Comparison of ENCODE assay signal across 10 mouse cellular contexts in the genomic region with DNA sequence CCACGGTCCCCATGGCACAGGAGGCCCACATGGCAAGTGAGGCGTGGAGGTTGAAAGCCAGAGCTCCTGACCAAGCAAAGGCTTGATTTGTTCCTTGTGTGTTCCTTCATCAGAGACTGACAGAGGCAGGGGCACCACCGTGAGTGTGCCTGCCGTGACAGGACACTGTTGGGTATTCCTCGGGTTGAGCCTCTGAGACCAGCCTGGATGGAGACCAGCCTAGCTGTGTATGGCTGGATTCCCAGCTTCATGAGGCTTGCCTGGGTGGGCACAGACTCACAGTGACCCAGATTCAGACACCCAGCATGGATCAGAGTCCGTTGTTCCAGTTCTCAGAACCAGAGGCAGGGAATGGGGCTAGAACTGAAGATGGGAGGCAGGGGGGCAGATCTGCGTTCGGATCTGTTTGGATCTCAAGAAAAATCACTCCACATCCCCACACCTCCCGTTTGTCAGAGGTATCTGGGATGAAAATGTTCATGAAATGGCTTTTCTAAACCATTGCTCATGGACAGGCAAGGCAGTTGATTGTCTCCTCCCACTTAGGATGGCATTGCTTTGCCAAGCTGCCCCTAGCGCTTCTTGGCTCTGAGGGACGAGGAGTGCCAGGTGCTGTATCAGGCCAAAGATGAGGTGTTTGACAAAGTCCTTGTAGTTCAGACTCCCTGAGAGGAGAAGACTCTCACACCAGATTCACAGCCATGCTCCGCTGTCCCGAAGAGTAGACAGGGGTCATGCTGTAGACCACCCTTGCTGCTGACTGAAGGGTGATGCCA. TPM values are rescaled to one million over a fixed set of nuclear protein-coding genes. Genes with fewer than 3 reads are reported as not detected.
A peak's percentile ranks its signal among the peaks of the same experiment; 100 is the strongest.
DNase-seq lines count a peak whose midpoint lies in the region; ATAC-seq and TF ChIP-seq lines count a peak whose summit lies in the region.
"Had no signal": no experiment of that assay in that cellular context is flagged by ENCODE, and none has a peak within 500 bp of the region (broad histone marks: within the 10 kb centered on the region; RNA-seq: fewer than 3 reads in every experiment).

No protein-coding gene starts in this region.

- H3K4me3 ChIP-seq in kidney, postnatal 0 days (replicated peaks; ENCODE audit: low read depth, low read length): no peak overlapping the region
- H3K4me3 ChIP-seq in CH12.LX (replicated peaks in 1 of 3; ENCODE audit: low read depth in 2 of 3, low read length in 2 of 3, poor library complexity in 1 of 3): peak overlapping the region; percentile 21 to 83 (median 80)
- no peak overlapping the region for H3K4me3 ChIP-seq in liver, embryonic 11.5 days (ENCODE audit: low read depth, low read length)

- TF ChIP-seq RAD21 in CH12.LX (IDR thresholded peaks at IDR 0.05; ENCODE audit: low read depth, low read length): no peak

- dilution Hi-C loops in CH12.LX (cut with MboI; ENCODE audit: extremely low pct_ligation_motif_present, extremely low pct_unique_long_range_greater_than_20kb, low sequenced_read_pairs): no loop called here

- no peaks in the 10 kb centered on the region for H3K36me3 ChIP-seq in kidney, postnatal 0 days (ENCODE audit: insufficient read depth, low read length)
- H3K36me3 ChIP-seq in CH12.LX (replicated peaks in 1 of 2; ENCODE audit: control insufficient read depth in 1 of 2, insufficient read depth in 1 of 2, low read length in 1 of 2): peaks cover 0 to 27% of the 10 kb centered on the region in 2 experiments
- H3K36me3 ChIP-seq in liver, embryonic 11.5 days (ENCODE audit: control insufficient read depth, insufficient read depth, low read length): no peaks in the 10 kb centered on the region

- WGBS in kidney, postnatal 0 days: 84% methylated on average over 13 of the region's 13 CpGs
- 78% methylated on average over 13 of the region's 13 CpGs for WGBS in liver, embryonic 11.5 days

- H3K9me3 ChIP-seq in kidney, postnatal 0 days (replicated peaks; ENCODE audit: low read length): no peaks in the 10 kb centered on the region
- no peaks in the 10 kb centered on the region for H3K9me3 ChIP-seq in CH12.LX (replicated peaks; ENCODE audit: low read length)
- no peaks in the 10 kb centered on the region for H3K9me3 ChIP-seq in liver, embryonic 11.5 days (ENCODE audit: control insufficient read depth, low read length)

- no peak overlapping the region; the same call in 1 of the 2 replicates for H3K9ac ChIP-seq in kidney, postnatal 0 days (ENCODE audit: low read depth, low read length)
- no peak overlapping the region for H3K9ac ChIP-seq in CH12.LX (ENCODE audit: insufficient read depth, low read depth)
- H3K9ac ChIP-seq in liver, embryonic 11.5 days (ENCODE audit: low read depth, low read length): no peak overlapping the region; the same call in 1 of the 2 replicates

- H3K27ac ChIP-seq in kidney, postnatal 0 days: no peak overlapping the region
- H3K27ac ChIP-seq in CH12.LX (ENCODE audit: insufficient read depth, low read depth): no peak overlapping the region
- no peak overlapping the region for H3K27ac ChIP-seq in liver, embryonic 11.5 days (ENCODE audit: low read depth, low read length)

- H3K79me2 ChIP-seq in CH12.LX (replicated peaks; ENCODE audit: control insufficient read depth, extremely low read depth, insufficient read depth, poor library complexity, severe bottlenecking): peaks cover 16% of the 10 kb centered on the region

- no peak for TF ChIP-seq POLR2A in CH12.LX (IDR thresholded peaks at IDR 0.05; ENCODE audit: low read depth, low read length)

- peak; percentile 18 to 23 for DNase-seq in adrenal gland, adult 18-20 months (ENCODE audit: low spot score in 2 of 2)
- DNase-seq in adrenal gland, adult 8-10 months: no peak
- no peak for DNase-seq in kidney, postnatal 0 days (ENCODE audit: low spot score)
- no peak for DNase-seq in kidney, adult 9 months
- no peak for DNase-seq in CH12.LX (ENCODE audit: extremely low read depth)
- DNase-seq in liver, embryonic 11.5 days (ENCODE audit: low spot score): no peak
- DNase-seq in frontal cortex, postnatal 25 days (ENCODE audit: low spot score in 2 of 2): no peak
- no peak for DNase-seq in right cerebral cortex, postnatal 10 days (ENCODE audit: low spot score in 2 of 2)
- DNase-seq: gastrocnemius, postnatal 36 days; kidney, postnatal 4 days had no signal

- TF ChIP-seq EP300 in CH12.LX (IDR thresholded peaks at IDR 0.05; ENCODE audit: low read length): no peak

- H3K27me3 ChIP-seq in kidney, postnatal 0 days (ENCODE audit: insufficient read depth, low read length): no peaks in the 10 kb centered on the region
- peaks cover 4% of the 10 kb centered on the region for H3K27me3 ChIP-seq in CH12.LX (replicated peaks)
- H3K27me3 ChIP-seq in liver, embryonic 11.5 days (replicated peaks; ENCODE audit: control insufficient read depth, insufficient read depth, low read length): peaks cover 4% of the 10 kb centered on the region

- in situ Hi-C loops in CH12.LX (cut with MboI; ENCODE audit: low pct_ligation_motif_present, low pct_unique_long_range_greater_than_20kb, low sequenced_read_pairs): loop anchor here (5.0 kb wide), 2 partner anchors 37 to 67 kb away; no protein-coding TSS in a partner anchor

- no peak for TF ChIP-seq CTCF in kidney, postnatal 0 days (IDR thresholded peaks at IDR 0.05; ENCODE audit: low read depth)
- no peak for TF ChIP-seq CTCF in CH12.LX (conservative IDR thresholded peaks at IDR 0.05 in 1 of 2, IDR thresholded peaks at IDR 0.05 in 1 of 2; ENCODE audit: low read depth in 2 of 2, low read length in 2 of 2)

- H3K4me2 ChIP-seq in kidney, postnatal 0 days (ENCODE audit: low read length): peak overlapping the region; percentile 82
- peak overlapping the region; percentile 52; the same call in 1 of the 2 replicates for H3K4me2 ChIP-seq in CH12.LX (ENCODE audit: insufficient read depth, low read depth, poor library complexity, severe bottlenecking)
- peak overlapping the region; percentile 86 for H3K4me2 ChIP-seq in liver, embryonic 11.5 days

- ATAC-seq in kidney, postnatal 0 days (replicated peaks; ENCODE audit: low FRiP score, low read depth): no peak
- no peak for ATAC-seq in liver, embryonic 11.5 days (replicated peaks; ENCODE audit: low FRiP score)

- peaks cover 15% of the 10 kb centered on the region; the same call in 1 of the 2 replicates for H3K4me1 ChIP-seq in kidney, postnatal 0 days (replicated peaks; ENCODE audit: insufficient read depth, low read length)
- H3K4me1 ChIP-seq in CH12.LX (ENCODE audit: control insufficient read depth in 1 of 2, insufficient read depth in 2 of 2): peaks cover 43 to 73% of the 10 kb centered on the region in 2 experiments
- peaks cover 40% of the 10 kb centered on the region for H3K4me1 ChIP-seq in liver, embryonic 11.5 days (replicated peaks; ENCODE audit: control insufficient read depth, insufficient read depth, low read length)

TF ChIP-seq in CH12.LX, 34 proteins besides CTCF, POLR2A, EP300 and RAD21:
- TF ChIP-seq PAX5 (IDR thresholded peaks at IDR 0.05; ENCODE audit: low read length): no peak

RNA-seq across cellular contexts. Expression of a gene that starts 1.9 kb away (rescaled TPM):
- total RNA-seq in adrenal gland, adult 18-20 months (2021): 100 to 1,000 TPM in 1 of 2 experiments, 10 to 100 TPM in 1; 39.6 to 199 TPM
- 100 to 1,000 TPM in 2 of 4 experiments, 10 to 100 TPM in 2; 33.7 to 203 (median 102) TPM for total RNA-seq in adrenal gland, adult 8-10 months (2022)
- polyA plus RNA-seq in kidney, postnatal 0 days (2015; fragmentation: Nextera tagmentation; extraction: Ambion mirVana): 9.8 and 10.0 TPM in 2 replicates
- total RNA-seq in CH12.LX (2012; rRNA removed) (15.8 and 18.2 TPM in 2 replicates), CH12.LX (2014; rRNA removed) (20.7 and 26.4 TPM in 2 replicates)
- 25.4 and 27.4 TPM in 2 replicates for polyA plus RNA-seq in CH12.LX (2012; ENCODE audit: insufficient read length, low read depth)
- 4.4 and 5.3 TPM in 2 replicates for polyA plus RNA-seq in liver, embryonic 11.5 days (2014; fragmentation: Nextera tagmentation; extraction: Ambion mirVana)

RNA-seq across cellular contexts. Expression of a gene that starts 49.4 kb away (rescaled TPM):
- under 1 TPM; 0.40 to 0.74 TPM for total RNA-seq in adrenal gland, adult 18-20 months (2021)
- total RNA-seq in adrenal gland, adult 8-10 months (2022): 1 to 10 TPM in 2 of 4 experiments, under 1 TPM in 2; 0.70 to 1.6 (median 0.96) TPM
- polyA plus RNA-seq in kidney, postnatal 0 days (2015; fragmentation: Nextera tagmentation; extraction: Ambion mirVana): 0.18 and 0.22 TPM in 2 replicates
- total RNA-seq in CH12.LX (2012; rRNA removed): 129 and 142 TPM in 2 replicates
- 95.5 and 103 TPM in 2 replicates for total RNA-seq in CH12.LX (2014; rRNA removed)
- polyA plus RNA-seq in CH12.LX (2012; ENCODE audit: insufficient read length, low read depth): 191 and 252 TPM in 2 replicates
- polyA plus RNA-seq in liver, embryonic 11.5 days (2014; fragmentation: Nextera tagmentation; extraction: Ambion mirVana): 0.81 and 1.1 TPM in 2 replicates

Comparison
In these comparisons a context has a peak if more than half of its experiments do, and no peak if none do; other contexts are left out.
1. DNase-seq: peak in adrenal gland, adult 18-20 months (2 of 2); none in adrenal gland, adult 8-10 months (single experiment), kidney, postnatal 0 days (single experiment), kidney, adult 9 months (single experiment), CH12.LX (single experiment), liver, embryonic 11.5 days (single experiment), frontal cortex, postnatal 25 days (0 of 2) and right cerebral cortex, postnatal 10 days (0 of 2).
2. H3K4me3 ChIP-seq: peak in CH12.LX (3 of 3); none in kidney, postnatal 0 days (single experiment) and liver, embryonic 11.5 days (single experiment).
3. RNA of a gene that starts 49.4 kb away (total RNA-seq): 95.5 to 142 TPM in CH12.LX; 0.70 to 1.6 TPM in adrenal gland, adult 8-10 months and 0.40 to 0.74 TPM in adrenal gland, adult 18-20 months; every median in the first group is over 10 times any median in the second.
4. Peak in every context shown above with its lines, with median percentiles within 50 percentile points of each other: H3K4me2 ChIP-seq.